Mouse (Mus musculus): ENCODE measurements around the gene Sppl2b.

GRCm38 (mm10) chr10:80829359-80830278 lies 25.5 kb upstream of the Sppl2b start:
- TF ChIP-seq CTCF (IDR thresholded peaks at IDR 0.05; ENCODE audit: extremely low read depth, insufficient read depth, low read length) (no peak), POLR2A (IDR thresholded peaks at IDR 0.05; ENCODE audit: extremely low read depth, insufficient read depth, low read length) (no peak)
